Mouse (Mus musculus) natural killer cell, adult 2 months (primary cell): ENCODE measurements around the gene Hapln4.
A peak's percentile ranks its signal among the peaks of the same experiment; 100 is the strongest.

Experiments
- DNase-seq, 2 experiments: peaks; one replicate each; pipeline ENCODE4 v3.0.0; 2022; ENCODE audit warnings: low spot score in 2 of 2

Hapln4 gene

DNA sequence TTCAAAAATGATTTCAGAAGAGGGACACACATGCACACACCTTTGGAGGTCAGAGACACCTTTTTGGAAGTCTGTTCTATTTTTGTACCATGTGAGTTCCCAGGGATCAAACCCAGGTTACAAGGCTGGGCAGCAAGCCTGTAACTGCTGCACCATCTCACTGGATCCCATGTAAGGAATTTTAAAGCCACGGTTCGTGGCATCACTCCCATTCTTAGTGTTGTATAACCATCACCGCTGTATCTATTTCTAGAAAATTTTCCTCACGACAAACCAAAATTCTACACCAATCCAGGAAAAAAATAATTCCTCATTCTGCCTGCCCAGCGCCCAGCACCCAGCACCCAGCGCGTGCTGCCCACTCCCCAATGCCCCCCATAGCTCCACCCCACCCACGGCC lies 16.0 kb downstream of the Hapln4 start:
- DNase-seq = no peak

DNA sequence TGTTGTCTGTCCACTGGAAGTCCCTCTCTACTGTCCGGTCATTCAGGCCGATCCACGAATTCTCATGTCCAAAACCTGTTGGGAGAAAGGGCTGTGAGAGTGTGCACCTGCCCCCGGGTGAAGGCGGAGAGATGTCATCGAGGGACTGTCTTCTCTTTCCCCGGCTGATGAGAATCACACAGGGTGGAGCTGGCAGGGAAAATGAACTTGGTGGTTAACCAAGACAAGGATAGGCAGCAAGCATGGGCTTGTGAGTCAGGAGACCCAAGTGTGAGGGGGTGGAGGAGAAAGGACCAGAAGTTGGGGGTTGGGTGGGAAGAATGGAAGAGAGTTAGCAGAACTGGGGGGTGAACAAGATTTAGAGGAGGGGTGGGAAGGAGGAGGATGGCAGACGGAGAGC lies 17.0 kb downstream of the Hapln4 start:
- DNase-seq = no peak

DNA sequence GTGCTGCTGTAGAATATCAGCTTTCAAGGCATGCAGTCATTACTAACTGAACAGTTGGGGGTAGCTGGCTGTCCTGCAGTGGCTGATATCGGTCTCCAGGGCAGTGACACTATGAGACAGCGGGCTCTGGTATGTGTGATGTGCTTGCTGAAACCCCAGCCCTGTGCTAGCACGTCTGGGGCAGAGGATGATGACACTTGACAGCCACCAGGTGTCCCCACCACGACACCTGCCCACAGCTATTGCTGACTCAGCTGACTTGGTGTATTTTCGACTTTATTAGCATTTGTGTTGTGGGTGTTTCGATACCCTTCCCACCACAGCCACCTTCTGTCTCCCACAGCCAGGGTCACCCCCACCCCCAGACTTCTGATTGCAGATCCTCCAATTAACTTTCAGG lies 21.2 kb downstream of the Hapln4 start:
- peak; percentile 45 to 62 for DNase-seq

DNA sequence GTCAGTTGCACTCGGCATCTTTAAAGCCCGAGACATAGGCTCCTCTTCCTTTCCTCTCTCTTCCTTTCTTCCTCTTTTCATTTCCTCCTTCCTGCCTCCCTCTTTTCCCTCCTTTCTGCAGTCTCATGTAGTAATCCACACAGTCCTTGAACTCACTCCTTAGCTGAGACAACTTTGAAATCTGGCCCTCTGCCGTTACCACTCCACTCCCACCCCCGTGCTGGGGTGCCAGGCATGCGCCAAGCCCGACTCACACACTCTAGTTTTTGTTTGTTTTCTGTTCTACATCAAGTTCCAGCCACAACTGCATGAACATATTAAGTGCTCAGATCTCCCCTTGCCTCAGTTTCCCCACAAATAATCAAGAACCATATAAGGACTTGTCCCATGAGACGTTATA lies 21.7 kb downstream of the Hapln4 start:
- no peak for DNase-seq

DNA sequence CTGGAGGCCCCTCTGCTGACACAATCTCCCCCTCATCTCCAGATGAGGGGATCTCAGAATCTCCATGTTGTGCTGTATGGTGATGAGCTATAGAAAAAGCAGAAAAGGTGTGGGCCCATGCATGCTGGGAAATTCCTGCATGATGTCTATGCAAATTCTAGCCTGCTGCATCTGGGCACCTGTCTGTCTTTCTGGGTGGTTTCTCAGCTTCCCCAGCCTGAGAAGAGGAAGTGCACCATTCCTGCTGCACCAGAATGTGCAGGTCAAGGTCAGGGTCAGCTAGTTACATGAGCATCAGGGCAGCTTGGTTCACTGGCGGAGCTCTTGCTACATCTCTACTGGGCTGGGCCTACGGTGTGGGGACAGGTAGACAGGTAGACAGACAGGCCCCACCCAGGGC lies 27.2 kb downstream of the Hapln4 start:
- DNase-seq = peak in 1 of 2 experiments; percentile 13

DNA sequence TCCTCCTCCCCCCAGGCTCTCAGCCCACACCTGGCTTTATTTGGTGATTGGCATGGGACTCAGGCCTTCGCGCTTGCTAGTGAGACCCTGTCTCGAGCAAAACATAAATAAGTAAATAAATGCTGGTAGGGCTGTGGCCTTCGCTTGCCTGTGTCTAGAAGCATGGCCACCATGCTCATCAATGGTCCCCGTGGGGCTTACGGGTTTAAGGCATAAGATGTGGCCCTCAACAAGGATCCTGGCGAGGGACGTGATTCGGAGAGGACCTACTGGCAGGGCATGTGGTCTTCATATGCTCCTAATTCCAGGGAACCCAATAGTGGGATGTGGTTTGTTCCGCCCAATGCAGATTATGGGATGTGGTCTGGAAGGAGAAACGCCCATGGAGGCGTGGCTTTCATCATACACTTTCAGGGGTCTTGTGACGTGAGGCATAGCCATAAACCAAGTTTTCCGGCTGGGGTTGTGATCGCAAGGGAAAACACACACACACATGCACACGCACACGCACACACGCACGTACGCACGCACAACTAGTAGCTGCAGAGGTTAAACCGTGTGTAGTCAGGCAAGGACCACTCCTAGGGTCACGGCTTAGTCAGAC lies 28.0 kb downstream of the Hapln4 start:
- no peak for DNase-seq

DNA sequence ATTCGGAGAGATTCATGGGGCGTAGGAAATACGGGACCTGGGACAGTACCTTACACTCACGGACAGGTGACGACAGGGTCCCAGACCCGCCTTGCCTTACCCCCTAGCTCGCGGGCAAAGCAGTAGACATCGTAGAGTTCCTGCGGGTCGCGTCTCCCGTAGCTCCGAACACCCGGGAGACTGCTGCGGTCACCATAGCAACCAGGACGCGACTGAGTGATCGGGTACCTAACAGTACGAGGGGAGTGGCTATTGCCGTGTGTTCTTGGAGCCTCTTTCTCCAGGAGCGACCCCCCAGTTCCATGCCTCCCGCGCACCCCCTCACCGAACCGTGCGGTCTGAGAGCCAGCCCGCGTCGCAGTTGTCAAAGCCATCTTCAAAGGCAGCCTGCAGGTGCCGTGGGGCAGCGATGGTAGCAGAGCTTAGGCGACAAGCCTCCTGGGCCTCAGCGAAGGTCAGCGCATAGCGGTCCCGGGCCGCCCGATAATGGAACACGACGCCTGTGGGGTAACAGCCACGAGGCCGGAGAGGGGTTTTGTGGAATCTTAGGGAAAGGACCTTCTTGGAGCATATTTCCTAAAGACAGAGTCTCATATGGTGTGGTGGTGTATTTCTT lies 29.3 kb downstream of the Hapln4 start:
- DNase-seq = no peak

DNA sequence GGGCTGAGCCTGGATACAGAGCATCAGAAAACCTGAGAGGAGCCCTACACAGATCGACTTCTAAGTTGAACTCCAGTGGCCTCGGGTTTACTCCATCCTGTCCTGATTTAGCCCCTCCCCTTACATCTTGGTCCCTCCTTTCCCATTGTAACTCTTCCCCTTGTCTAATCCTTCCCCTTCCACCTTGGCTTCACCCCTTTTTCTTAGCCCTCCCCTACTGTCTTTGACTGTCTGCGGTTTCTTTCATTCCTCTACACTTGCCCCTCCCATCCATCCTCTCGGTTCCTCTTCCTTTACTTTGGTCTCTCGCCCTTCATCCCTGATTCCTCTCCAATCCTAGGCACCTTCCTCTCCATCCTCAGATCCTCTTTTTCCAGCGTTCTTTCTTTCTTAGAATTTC lies 31.2 kb downstream of the Hapln4 start:
- DNase-seq = no peak

DNA sequence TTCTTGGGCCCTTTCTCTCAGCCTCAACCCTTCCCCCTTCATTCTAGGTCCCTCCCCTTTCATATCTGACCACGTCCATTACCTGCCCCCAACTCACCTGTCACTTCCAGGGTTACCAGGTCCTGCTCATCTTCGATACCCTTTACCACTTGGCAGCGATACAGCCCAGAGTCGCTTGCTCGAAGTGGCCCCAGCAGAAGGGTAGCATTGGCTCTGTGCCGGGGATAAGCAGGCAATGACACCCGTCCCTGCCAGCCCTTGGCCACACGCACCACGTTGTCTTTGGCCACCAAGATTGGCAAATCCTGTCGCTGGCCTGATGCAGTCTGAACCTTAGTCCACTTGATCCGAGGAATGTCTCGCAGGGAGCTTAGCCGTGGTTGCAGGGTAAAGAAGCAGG lies 31.6 kb downstream of the Hapln4 start:
- no peak for DNase-seq

DNA sequence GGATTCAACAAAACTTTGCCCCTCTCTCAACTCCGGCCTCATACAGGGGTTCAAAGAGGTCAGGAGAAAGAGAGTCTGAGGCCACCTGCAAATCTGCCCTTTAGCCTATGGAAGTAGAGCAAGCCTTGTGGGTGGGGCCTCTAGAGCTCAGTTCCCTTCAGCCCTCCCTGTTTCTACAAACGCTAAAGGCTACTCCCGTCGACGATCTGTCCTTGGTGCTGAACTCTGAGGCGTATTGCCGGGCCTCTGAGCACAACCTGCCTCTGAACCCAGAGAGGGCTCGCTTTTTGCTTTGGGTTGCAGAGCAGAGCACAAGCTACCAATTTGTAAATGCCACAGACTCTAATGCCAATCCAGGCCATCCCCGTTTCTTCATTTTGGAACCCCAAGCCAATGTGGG lies 34.4 kb downstream of the Hapln4 start:
- DNase-seq = no peak

DNA sequence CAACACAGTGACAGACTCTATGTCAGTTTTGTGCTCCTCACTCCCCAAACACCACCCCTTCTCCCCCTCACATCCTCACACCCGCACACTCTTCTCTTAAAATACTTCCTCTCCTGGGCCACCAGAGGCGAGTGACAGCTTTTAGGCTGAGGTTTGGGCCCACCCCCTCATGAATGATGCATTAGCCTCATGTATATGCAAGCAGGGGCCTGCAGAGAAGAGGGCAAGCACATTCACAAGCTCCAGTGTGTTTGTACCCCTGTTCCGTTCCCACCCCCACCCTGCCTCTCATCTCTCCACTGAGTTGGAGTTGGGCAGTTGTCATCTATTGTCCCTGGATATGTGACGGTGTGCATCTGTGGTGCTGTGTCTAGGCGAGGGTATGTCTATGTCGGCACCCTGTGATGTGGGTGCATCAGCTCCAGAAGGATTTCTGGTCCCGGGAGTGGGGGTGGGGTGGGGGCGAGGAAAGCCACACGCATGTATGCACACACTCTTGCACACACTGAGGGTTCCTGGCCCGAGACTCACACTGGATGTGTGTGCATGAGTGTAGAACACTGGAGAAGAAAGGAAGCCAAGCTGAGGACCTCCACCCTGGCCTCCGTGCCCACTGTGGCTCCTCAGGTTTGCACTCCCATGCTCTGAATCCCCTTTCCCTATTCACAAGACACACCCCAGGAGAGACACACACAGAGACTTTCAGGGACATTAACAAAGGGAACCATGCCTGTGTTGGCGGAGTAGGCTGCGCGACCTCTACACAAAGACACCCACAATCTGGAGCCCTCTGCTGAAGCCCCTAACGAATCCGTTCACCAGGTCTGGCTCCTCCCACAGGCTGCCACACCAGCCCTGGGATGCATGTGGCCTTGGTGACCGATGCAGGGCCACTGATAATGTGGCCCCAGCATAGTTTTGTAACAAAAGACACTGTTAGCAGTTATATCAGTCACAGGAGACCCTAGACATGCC lies 35.8 kb downstream of the Hapln4 start:
- DNase-seq = no peak

DNA sequence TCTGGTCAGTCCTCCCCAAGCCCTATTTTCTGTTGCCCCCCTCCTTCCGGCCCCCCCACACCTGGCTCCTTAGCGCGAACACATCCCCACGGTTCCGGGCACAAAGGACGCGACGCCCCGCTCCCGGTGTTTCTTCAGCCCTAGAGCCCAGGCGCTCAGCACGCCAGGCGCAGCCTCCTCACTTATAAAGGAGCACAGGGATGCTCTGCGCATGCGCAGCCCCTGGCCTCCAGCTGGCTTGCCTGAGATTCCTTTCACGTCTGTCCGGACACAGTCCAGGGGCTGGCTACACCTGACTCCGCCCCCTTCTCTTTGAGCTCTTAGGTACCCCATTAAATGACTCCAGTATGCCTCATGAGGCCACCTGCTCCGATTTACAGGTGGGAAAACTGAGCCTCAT lies 37.4 kb downstream of the Hapln4 start, which contains the start of gene Ncan:
Gene Ncan, minus strand, starts transcription at position 207 of the 400 bp plus-strand sequence.
- DNase-seq = peak in 1 of 2 experiments; percentile 30

DNA sequence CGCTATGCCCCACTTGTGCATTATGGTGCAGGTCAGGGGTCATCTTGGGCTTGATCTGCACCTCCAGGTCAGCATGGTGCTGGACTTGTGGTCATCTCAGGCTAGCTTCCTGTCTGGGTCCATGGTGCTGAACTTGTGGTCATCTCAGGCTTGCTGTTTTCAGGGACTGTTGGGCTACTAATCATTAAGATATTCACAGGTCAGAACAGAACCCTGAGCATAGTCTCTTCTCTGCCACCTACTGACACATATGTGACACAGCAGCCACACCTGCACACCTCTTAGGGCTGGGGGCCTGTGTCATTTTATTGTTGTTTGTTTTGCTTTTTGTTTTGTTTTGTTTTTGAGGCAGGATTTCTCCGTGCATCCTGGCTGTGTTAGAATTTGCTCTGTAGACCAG lies 39.6 kb downstream of the Hapln4 start:
- no peak for DNase-seq

DNA sequence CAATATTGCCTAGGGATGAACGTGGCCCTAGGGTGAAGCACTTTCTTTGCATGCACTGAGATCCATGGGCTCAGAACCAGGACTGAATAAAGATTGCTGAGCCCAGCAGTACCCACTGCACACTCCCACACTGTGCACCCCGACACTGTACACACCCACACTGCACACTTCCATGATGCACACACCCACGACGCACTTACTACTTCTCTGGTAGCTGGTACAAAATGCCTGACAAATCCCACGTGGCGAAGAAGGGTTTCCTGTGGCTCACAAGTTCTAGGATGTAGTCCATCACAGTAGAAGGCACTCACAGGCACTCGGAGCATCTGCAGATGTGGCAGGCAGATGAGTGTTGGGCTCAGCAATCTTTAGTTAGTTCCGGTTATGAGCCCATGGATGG lies 41.7 kb downstream of the Hapln4 start:
- no peak for DNase-seq

DNA sequence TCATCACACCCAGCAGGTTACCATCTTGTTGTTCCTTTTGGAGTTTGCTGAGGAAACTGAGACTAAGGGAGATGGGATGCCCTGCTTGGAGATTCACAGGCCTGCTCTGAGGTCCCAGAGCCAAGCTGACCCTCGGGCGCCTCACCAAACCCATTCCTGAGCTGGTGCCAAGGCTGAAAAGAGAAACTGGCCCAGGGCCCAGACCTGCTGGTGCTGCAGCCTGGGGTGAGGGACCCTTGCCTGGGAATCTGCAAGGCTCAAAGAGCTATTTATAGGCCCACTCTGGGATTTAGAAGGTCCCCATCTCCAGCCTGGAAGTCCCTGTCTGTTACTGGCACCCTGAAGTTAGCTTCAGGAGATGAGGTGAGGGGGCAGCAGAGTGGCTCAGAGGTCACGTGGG lies 45.2 kb downstream of the Hapln4 start:
- DNase-seq = no peak

DNA sequence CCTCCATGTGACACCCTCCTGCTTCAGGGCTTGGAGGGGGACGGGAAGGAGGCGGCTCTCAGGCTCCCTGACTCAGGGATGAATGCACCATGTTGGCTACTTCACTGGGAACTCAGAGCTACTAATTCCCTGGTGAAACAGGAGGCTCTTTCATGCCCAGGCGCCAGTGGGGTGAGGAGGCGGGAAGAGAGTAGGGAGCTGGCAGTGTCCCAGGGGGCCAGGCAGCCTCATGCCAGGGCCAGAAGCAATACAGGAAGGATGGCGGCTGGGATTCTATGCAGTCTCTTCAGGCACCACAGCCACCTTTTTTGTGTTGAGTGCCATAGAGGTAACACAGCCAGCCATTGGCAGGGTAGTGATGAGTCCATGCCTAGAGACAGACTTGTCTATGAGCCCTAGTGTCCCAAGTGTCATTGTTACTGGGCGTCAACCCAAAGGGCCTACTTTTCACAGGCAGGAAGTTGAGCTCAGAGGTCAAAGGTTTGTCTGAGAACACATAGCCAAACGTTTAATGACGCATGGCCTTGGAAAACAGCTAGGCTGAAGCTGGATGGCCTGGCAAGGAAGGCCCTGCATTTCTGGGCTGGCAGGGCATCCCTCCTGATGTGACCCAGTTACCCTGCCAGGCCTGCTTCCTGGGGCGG lies 46.2 kb downstream of the Hapln4 start:
- no peak for DNase-seq

DNA sequence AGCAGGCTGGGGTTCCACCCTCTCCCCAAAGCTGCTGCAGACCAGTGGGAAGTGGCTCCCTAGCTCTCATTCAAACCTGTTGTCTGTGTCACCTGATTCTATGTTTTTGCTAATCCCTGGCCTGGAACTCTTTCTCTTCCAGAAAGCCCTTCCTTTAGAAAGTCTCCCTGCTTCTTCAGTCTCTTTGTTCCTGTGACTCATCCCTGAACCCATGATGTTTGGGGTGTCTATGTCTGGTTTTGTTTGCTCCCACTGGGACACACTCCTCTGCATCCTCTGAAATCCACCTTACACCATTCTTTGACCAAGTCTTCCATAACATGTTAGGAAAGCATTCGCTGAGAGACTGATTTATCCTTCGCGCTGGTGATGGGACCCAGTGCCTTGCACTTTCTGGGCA lies 46.8 kb downstream of the Hapln4 start:
- DNase-seq = no peak

DNA sequence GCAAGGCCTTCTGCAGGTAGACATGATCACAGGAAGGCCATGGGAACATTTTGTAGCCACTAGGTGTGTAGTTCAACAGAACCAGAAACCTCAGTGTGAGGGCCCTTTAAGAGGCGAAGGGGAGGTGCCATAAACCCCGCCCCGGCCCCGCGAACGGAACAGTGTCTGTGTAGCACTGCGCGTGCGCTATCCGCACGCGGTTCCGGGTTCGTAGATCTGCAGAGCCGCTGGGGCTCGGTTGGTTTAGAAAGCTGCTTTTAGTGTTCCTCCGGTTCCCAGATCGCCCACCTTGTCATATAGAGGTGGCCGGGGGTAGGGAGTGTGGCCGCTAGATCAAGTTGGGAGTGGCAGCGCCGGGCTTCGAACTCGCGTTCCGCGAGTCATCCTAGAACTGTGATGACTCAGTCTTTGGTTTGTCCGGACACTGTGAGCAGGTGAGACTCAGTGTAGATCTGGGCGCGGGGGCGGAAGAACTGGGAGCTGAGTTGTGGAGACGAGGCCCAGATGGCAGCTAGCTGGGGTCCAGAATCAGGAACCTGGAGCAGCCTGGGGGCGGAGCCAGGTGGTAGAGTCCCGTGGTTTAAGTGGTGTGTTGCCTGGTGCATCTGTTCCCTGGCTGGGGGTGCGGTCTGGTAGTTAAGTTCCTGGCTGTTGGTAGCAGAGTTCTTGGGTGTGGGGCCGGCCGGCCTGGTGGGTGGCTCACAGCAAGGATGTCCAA lies 48.1 kb downstream of the Hapln4 start, which contains the start of gene Nr2c2ap:
Gene Nr2c2ap, plus strand, starts transcription at position 168 of the 718 bp plus-strand sequence.
- DNase-seq = peak; percentile 71 to 84

DNA sequence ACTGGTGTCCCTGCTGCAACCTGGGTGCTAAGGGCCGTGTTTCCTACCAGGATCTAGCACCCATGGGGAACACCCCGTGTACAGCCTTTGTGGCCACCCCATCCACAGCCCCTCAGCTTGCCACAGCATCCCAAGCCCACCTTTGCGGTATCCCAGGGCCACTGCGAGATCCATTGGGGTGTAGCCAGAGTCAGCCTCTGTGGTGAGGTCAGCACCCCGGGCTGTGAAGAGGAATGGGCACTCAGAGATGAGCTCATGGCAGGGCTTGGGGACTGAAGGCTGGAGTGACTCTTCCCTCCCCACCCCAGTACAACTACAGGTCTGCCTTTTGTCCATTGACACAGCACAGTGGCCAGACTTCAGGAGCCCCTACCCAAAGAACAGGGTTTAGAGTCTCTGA lies 50.8 kb downstream of the Hapln4 start:
- no peak for DNase-seq

DNA sequence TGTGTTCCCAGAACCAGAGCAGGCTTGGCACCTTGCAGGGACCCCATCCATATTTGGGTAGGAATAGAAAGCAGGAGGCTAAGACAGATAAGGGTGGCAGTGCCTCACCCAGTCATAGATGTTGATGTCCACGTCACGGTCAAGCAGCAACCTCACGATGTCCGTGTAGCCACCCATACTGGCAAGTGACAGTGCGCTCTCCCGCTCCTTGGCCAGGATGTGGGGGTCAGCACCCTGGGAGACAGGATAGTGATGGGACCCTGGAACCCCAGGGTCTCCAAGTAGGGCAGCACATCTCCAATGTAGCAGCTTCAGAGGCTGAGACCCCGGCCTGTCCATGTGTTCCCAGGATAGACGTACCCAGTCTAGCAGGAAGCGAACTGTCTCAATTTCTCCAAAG lies 51.7 kb downstream of the Hapln4 start:
- no peak for DNase-seq

DNA sequence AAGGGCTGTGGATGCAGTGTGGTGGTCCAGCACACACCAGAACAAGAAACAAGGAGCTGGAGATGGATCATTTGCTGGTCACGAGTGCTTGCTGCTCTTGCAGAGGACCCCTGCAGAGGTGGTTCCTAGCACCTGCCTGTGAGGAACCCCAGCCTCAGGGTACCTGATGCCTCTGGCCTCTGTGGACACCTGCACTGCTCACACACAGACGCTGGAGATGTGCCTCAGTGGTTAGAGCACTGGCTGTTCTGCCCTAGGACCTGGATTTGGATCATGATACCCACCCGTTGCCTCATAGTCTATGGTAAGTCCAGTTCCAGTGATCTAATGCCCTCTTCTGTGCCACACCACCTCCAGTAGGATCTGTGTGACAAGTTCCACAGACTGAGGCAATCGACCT lies 53.3 kb downstream of the Hapln4 start:
- DNase-seq = no peak
